Mouse (Mus musculus) stomach, postnatal 0 days (tissue): ENCODE data around the gene Dedd2.

Experiments
- CTCF ChIP-seq: IDR thresholded peaks from 2 replicates; pipeline ENCODE4 v1.5.1; 2016; ENCODE audit warnings: antibody characterized with exemption, low read depth, mild to moderate bottlenecking, moderate library complexity
- EP300 ChIP-seq: optimal IDR thresholded peaks from 2 replicates; pipeline ENCODE3; 2016; ENCODE audit warnings: antibody characterized with exemption

- TF ChIP-seq EP300 (no peak), CTCF (no peak)
These were observed 39.9 kb downstream of the Dedd2 start for GRCm38 (mm10) chr7:25180512-25180911.
